Mouse (Mus musculus) embryonic facial prominence, embryonic 11.5 days (tissue): Measurements from ENCODE around the gene Lyrm7. TPM values are rescaled to one million over a fixed set of nuclear protein-coding genes. Genes with fewer than 3 reads are reported as not detected.

ENCODE experiments used
- ATAC-seq: fragments of 200-750 bp; cut with Nextera tagmentation; replicated peaks from 2 replicates; pipeline ENCODE4 v1.8.0; 2017; ENCODE audit warnings: low read depth; ENCODE audit not compliant: insufficient number of reproducible peaks, low FRiP score, low TSS enrichment
- DNase-seq: peaks from one replicate; pipeline ENCODE4 v3.0.0-alpha.2; 2015; ENCODE audit warnings: low spot score
- H3K27ac ChIP-seq: fragments of 300-500 bp; sonication (generic); replicated peaks from 2 replicates; pipeline ENCODE4 v1.5.1; 2014; ENCODE audit warnings: mild to moderate bottlenecking, low read depth, low read length, control low read depth
- H3K27me3 ChIP-seq: fragments of 300-500 bp; sonication (generic); 2 replicates; pipeline ENCODE4 v1.6.1; 2014; ENCODE audit warnings: mild to moderate bottlenecking, low read length, moderate library complexity, mixed read lengths; ENCODE audit not compliant: control insufficient read depth, insufficient read depth
- H3K36me3 ChIP-seq: fragments of 300-500 bp; sonication (generic); replicated peaks from 2 replicates; pipeline ENCODE4 v1.6.1; 2014; ENCODE audit warnings: low read depth, mild to moderate bottlenecking, low read length, moderate library complexity, mixed read lengths; ENCODE audit not compliant: control insufficient read depth, insufficient read depth
- H3K4me1 ChIP-seq: fragments of 300-500 bp; sonication (generic); 2 replicates; pipeline ENCODE4 v1.6.1; 2014; ENCODE audit warnings: low read length, mixed read lengths; ENCODE audit not compliant: control insufficient read depth, insufficient read depth
- H3K4me2 ChIP-seq: fragments of 300-500 bp; sonication (generic); 2 replicates; pipeline ENCODE4 v1.6.1; 2014; ENCODE audit warnings: low read depth, mild to moderate bottlenecking, control low read depth, low read length, moderate library complexity
- H3K4me3 ChIP-seq: fragments of 300-500 bp; sonication (generic); 2 replicates; pipeline ENCODE4 v1.5.1; 2014; ENCODE audit warnings: low read depth, low read length, control low read depth
- H3K9ac ChIP-seq: fragments of 300-500 bp; sonication (generic); replicated peaks from 2 replicates; pipeline ENCODE4 v1.6.1; 2014; ENCODE audit warnings: mild to moderate bottlenecking, control low read depth, low read length
- H3K9me3 ChIP-seq: fragments of 300-500 bp; sonication (generic); replicated peaks from 2 replicates; pipeline ENCODE4 v1.6.1; 2016; ENCODE audit warnings: mild to moderate bottlenecking, low read length, inconsistent platforms, mixed read lengths; ENCODE audit not compliant: control insufficient read depth
- WGBS: fragments of 180-500 bp; shearing (Covaris S2); extraction: QIAGEN DNeasy Blood & Tissue Kit; methylation state at CpG from one replicate; pipeline ENCODE4 v1.1.7; 2014; 5-methylcytosine and 5-hydroxymethylcytosine counted together
- polyA plus RNA-seq: library from polyadenylated mRNA; unstranded; fragments of >200 nt; fragmentation: Nextera tagmentation; extraction: Ambion mirVana; gene quantifications from 2 replicates; pipeline ENCODE4 v1.2.1, GENCODE M21; 2014

Gene Lyrm7
- polyA plus RNA-seq, 1 experiment from 2014 or later: 7.4 TPM

DNA sequence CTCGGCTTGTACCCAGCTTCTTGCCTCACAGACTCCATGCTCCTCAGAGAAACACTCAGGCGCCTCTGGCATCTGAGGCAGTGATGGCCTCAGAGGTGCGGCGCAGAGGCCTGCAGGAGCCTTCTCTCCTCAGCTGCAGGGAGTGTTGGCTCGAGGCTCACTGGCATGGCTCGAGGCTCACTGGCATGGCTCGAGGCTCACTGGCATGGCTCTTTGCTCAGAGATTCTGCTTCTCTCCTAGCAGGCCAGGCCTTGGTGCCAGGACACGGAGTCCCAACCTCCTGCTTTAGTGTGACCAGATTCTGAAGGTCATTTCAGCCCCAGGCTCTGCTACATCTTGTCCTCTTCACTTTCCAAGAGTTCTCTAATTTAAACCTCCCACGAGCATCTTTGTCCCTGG is 24.6 kb downstream of the Lyrm7 start:
- DNase-seq: no peak
- Histone ChIP-seq H3K9ac (no peak overlapping the region), H3K36me3 (no peaks in the 10 kb centered on the region), H3K4me1 (no peaks in the 10 kb centered on the region), H3K9me3 (no peaks in the 10 kb centered on the region), H3K27ac (no peak overlapping the region), H3K4me2 (no peak overlapping the region), H3K4me3 (no peak overlapping the region), H3K27me3 (no peaks in the 10 kb centered on the region)
- WGBS: 79% methylated on average over 9 of the region's 9 CpGs
- no peak for ATAC-seq

DNA sequence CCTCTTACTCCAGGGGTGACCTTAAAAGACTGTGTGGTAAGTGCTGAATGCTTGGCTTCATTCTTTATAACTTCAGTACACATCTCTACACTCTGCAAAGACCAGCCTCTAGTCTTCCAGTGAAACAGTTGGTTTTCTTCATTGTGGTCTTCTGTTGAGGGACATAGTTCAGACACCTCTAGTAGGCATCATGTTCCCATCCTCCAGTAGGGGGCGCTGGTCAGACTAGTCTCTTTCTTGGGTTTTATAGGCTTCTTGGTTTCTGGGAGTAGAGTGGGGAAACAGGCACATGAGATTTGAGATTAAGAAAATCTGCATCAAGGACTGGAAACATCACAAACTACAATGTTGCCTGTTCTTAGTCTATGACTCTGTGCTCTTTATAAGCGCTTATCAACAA is 26.1 kb downstream of the Lyrm7 start:
- 61% methylated on average over 2 of the region's 2 CpGs for WGBS
- H3K27me3 ChIP-seq: no peaks in the 10 kb centered on the region
- no peaks in the 10 kb centered on the region for H3K4me1 ChIP-seq
- no peak overlapping the region for H3K4me3 ChIP-seq
- H3K36me3 ChIP-seq: no peaks in the 10 kb centered on the region
- H3K9me3 ChIP-seq: no peaks in the 10 kb centered on the region
- no peak overlapping the region for H3K9ac ChIP-seq
- no peak for DNase-seq
- H3K4me2 ChIP-seq: no peak overlapping the region
- no peak for ATAC-seq
- H3K27ac ChIP-seq: no peak overlapping the region

DNA sequence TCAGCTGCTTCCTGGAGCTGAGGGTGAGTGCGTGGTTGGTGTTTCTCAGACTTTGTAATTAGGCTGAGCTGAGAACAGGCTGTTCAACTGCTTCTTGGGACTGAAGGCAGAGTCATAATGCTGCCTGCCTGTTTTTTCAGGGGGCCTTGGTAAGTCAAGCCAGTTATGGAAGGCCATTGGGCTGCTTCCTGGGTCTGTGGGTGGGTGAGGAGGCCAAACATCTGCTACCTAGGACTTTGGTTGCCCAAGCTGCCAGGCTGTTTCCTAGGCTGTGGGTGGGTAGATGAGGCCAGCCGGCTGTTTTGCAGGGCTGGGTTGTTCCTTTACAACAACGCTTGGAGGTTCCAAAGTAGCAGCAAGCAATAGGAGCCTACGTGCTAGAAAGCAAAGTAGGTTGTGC is 26.9 kb downstream of the Lyrm7 start:
- 91% methylated on average over 4 of the region's 4 CpGs for WGBS
- H3K9me3 ChIP-seq: no peaks in the 10 kb centered on the region

DNA sequence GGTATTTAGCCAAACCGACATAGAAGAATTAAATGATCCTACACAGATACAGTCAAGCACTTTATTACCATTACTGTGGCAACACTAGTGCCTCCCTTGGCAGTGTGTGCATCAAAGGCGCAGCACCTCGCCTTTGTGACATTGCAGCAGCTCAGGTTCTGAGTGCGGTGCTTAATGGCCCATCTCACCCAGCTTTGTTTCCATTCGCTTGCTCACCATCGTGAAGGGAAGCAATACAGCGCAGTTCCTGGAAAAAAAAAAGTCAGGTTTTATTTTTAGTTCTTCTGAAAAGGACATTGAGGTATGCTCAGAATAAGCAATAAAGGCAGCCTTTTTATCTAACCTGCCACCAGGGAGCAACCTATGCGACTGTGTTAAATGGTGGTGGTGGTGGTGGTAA is 33.9 kb downstream of the Lyrm7 start:
- no peak overlapping the region for H3K4me3 ChIP-seq
- no peak for ATAC-seq
- WGBS: 93% methylated on average over 8 of the region's 8 CpGs
- H3K9me3 ChIP-seq: no peaks in the 10 kb centered on the region; the same call in 1 of the 2 replicates
- H3K4me1 ChIP-seq: no peaks in the 10 kb centered on the region
- no peak for DNase-seq
- no peak overlapping the region for H3K4me2 ChIP-seq
- no peak overlapping the region for H3K27ac ChIP-seq
- no peak overlapping the region for H3K9ac ChIP-seq
- no peaks in the 10 kb centered on the region for H3K36me3 ChIP-seq
- H3K27me3 ChIP-seq: no peaks in the 10 kb centered on the region

More for the DNA sequence above, 26.9 kb downstream of the Lyrm7 start:
- Histone ChIP-seq H3K4me1 (no peaks in the 10 kb centered on the region), H3K27ac (no peak overlapping the region), H3K36me3 (no peaks in the 10 kb centered on the region), H3K4me2 (no peak overlapping the region), H3K4me3 (no peak overlapping the region), H3K9ac (no peak overlapping the region), H3K27me3 (no peaks in the 10 kb centered on the region)
- DNase-seq (no peak), ATAC-seq (no peak)

DNA sequence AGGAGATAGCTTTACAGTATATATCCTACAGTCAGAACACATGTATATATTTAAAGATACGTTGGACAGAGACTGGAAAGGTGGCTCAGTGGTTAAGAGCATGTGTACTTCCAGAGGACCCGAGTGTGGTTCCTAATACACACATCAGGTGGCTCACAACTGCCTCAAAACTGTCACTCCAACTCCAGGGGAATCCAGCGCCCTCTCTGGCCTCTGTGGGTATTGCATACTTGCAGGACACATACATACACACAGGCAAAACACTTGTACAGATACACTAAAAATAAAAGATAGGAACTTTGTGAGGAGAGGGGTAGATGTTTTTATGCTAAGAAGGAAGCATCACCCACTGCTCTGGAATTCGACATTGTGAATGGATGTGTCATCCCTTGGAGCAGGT is 34.9 kb downstream of the Lyrm7 start:
- Histone ChIP-seq H3K4me2 (no peak overlapping the region), H3K27ac (no peak overlapping the region), H3K4me3 (no peak overlapping the region), H3K27me3 (no peaks in the 10 kb centered on the region), H3K9me3 (no peaks in the 10 kb centered on the region; the same call in 1 of the 2 replicates), H3K4me1 (no peaks in the 10 kb centered on the region), H3K9ac (no peak overlapping the region), H3K36me3 (no peaks in the 10 kb centered on the region)
- ATAC-seq (no peak), DNase-seq (no peak)
- WGBS: 85% methylated on average over 4 of the region's 4 CpGs

DNA sequence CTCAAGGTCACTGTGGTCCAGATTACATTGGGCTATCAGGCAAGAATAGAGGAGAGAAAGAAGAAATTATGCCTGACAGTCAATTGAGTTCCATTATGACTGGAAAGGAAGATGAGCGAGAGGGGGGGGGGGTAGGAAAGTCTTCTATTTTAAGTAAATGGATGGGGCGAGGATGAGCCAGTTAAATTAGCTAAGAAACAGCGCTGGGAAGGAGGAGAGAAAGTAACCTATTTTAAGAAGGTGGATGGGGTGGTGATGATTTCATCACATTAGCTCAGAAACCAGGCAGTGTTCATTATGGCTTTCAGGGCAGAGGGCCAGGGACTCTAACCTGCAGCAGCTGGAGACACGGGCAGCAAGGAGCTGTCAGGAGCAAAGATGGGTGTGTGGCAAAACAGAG is 37.2 kb downstream of the Lyrm7 start:
- WGBS: 86% methylated on average over 4 of the region's 4 CpGs

DNA sequence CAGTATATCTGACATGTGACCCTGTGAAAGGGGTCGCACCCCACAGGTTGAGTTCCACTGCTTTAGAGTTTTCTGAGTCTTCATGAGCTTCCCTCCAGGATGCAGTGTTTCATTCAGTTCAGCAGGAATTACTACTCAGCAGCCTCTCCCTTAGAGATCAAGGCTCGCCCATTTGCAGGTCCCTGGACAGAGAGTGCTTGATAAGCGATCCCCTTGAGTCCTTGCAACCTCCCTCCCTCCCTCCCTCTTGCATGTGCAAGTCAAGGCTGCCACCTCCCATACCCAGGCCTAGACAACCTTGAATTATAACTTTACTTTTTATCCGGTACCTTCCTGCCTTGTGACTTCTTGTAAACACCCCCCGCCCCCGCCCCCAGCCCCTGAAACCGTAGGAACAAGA is 41.2 kb downstream of the Lyrm7 start:
- 79% methylated on average over 7 of the region's 7 CpGs for WGBS
- H3K4me2 ChIP-seq: no peak overlapping the region
- no peak overlapping the region for H3K27ac ChIP-seq
- H3K9ac ChIP-seq: no peak overlapping the region
- no peak overlapping the region for H3K4me3 ChIP-seq
- no peaks in the 10 kb centered on the region for H3K36me3 ChIP-seq
- H3K4me1 ChIP-seq: no peaks in the 10 kb centered on the region
- H3K27me3 ChIP-seq: no peaks in the 10 kb centered on the region
- DNase-seq: no peak
- no peaks in the 10 kb centered on the region for H3K9me3 ChIP-seq
- ATAC-seq: no peak

More for the DNA sequence above, 37.2 kb downstream of the Lyrm7 start:
- Histone ChIP-seq H3K4me3 (no peak overlapping the region), H3K9me3 (no peaks in the 10 kb centered on the region; the same call in 1 of the 2 replicates), H3K4me2 (no peak overlapping the region), H3K27me3 (no peaks in the 10 kb centered on the region), H3K27ac (no peak overlapping the region), H3K9ac (no peak overlapping the region), H3K4me1 (no peaks in the 10 kb centered on the region), H3K36me3 (no peaks in the 10 kb centered on the region)
- DNase-seq: no peak
- no peak for ATAC-seq

DNA sequence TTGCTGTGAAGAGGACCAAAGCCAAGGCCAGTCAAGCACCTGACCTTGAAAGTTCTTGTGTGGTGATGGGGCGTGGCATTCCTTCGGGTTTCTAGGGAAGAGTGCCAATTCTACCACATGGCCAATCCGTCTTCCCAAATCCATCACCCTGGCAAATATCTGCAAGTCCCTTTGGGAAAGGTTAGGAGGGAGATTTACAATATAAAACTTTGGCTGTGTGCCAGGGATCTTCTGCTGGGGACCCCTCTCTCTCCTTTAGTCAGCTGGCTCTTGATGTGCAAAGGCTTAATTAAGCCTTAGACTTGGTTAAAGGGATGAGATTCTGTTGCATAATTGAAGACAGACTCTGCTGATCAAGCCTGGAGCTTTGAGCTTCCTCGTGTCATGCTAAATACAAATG is 43.3 kb downstream of the Lyrm7 start:
- WGBS: 81% methylated on average over 4 of the region's 4 CpGs
- H3K4me2 ChIP-seq: no peak overlapping the region

More for the DNA sequence above, 43.3 kb downstream of the Lyrm7 start:
- H3K4me3 ChIP-seq: no peak overlapping the region
- no peaks in the 10 kb centered on the region for H3K9me3 ChIP-seq
- no peak overlapping the region for H3K27ac ChIP-seq
- no peaks in the 10 kb centered on the region for H3K27me3 ChIP-seq
- DNase-seq (no peak), ATAC-seq (no peak)
- H3K9ac ChIP-seq: no peak overlapping the region
- H3K36me3 ChIP-seq: no peaks in the 10 kb centered on the region
- no peaks in the 10 kb centered on the region for H3K4me1 ChIP-seq
